Mouse (Mus musculus): Measurements from ENCODE around the gene Glod5. TPM values are rescaled to one million over a fixed set of nuclear protein-coding genes. Genes with fewer than 3 reads are reported as not detected.
"Not testable (repeated sequence)": the region's sequence is repeated elsewhere in the genome, so short reads cannot be mapped to it uniquely, and the experiment has no call there.

Glod5 gene
- total RNA-seq (2015) (not detected in 2 replicates), total RNA-seq (2017) (not detected in 2 replicates)

DNA sequence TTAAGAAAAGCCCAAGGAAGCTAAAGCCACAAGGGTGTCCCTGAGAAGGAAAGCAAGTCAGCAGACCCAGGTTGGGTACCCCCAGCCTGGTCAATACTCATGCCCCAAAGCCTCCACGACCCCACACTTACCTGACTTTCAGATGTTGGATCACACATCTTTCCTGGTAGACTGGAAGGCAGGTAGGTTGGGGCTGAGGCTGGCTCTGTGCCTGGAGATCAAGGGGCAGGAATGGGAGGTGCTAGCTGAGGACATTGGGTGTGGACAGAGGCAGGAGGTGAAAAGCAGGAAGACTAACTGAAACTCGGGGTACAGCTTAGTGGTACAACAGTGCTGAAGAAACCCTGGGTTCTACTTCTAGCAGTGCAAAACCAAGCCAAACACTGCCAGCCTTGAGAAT, at the start of gene Glod5:
Gene Glod5, minus strand, starts transcription at position 207 of the 400 bp plus-strand sequence.
- no peak for ATAC-seq (replicated peaks; ENCODE audit: poor library complexity)

DNA sequence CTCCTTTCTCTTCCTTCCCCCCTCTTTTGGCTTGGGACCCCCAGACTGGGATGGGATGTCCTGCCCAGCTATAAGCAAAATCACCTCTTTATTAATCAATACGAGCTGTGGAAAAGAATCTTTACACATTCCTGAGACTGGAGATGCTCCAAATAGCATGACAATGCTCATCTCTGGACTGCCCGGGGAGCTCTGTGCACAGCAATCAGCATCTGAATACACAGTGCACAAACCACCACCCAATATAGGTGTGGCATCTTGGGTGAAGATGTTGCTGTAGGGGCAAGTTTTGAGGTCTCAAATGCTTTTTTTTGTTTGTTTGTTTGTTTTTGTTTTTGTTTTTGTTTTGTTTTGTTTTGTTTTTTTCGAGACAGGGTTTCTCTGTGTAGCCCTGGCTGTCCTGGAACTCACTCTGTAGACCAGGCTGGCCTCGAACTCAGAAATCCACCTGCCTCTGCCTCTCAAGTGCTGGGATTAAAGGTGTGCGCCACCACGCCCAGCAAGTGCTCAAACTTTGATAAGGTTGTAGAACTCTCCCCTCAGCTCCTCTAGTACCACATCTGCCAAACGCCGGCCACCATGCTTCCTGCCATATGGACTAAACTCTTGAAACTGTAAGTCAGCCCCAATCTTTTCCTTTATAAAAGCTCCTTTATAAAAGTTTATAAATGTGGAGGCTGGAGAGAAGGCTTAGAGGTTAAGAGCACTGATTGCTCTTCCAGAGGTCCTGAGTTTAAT, 32.9 kb upstream of the Glod5 start:
- ATAC-seq (replicated peaks; ENCODE audit: poor library complexity), result not testable (repeated sequence)

DNA sequence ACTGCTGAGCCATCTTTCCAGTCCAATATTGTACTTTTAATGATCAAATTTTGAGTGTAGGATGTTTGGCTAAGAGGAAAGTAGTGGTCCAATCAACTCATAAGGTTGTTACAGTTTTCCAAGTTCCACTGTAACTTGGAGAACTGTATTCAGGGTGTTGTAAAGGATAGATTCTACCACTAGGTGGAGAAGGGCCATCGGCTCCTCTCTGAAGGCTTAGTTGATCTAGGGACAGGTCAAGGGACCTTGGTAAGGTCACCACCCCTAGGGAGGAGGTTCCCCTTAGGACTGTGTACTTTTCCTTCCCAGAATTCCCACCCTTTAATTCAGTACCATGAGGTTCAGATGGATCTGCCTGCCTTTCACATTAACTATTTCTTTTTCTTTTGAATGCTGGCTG, 14.7 kb upstream of the Glod5 start:
- ATAC-seq (replicated peaks; ENCODE audit: poor library complexity), result peak; percentile 66

DNA sequence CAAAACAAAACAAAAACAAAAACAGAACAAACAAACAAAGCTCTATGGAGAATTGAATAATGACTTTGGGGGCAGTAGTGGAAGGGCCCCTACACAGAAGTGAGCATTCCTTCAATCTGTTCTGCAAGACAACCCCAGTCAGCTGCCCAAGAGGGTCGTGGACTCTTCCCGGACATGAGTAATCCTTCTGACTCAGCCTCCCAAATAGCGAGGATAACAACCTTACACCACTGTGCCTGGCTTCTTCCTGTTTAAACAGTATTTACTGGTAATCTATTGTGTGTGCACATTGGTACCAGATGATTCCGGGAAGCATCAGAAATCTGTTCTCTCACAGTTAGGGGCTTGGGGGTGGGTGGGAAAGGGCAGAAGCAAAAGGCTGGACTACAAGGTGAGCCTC, 8.5 kb upstream of the Glod5 start:
- no peak for ATAC-seq (replicated peaks; ENCODE audit: poor library complexity)

DNA sequence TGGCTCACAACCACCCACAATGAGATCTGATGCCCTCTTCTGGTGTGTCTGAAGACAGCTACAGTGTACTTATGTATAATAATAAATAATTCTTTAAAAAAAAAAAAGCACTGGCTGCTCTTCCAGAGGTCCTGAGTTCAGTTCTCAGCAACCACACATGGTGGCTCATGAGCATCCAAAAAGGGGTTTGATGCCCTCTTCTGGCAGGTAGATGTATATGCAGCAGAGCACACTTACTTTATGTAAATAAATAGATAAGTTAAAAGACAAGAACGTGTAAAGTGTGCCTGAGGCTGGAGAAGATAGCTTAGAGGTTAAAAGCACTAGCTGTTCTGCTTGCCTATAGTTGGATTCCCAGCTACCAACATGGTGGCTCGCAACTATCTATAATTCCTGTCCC, 6.5 kb upstream of the Glod5 start:
- ATAC-seq (replicated peaks; ENCODE audit: poor library complexity), result no peak

DNA sequence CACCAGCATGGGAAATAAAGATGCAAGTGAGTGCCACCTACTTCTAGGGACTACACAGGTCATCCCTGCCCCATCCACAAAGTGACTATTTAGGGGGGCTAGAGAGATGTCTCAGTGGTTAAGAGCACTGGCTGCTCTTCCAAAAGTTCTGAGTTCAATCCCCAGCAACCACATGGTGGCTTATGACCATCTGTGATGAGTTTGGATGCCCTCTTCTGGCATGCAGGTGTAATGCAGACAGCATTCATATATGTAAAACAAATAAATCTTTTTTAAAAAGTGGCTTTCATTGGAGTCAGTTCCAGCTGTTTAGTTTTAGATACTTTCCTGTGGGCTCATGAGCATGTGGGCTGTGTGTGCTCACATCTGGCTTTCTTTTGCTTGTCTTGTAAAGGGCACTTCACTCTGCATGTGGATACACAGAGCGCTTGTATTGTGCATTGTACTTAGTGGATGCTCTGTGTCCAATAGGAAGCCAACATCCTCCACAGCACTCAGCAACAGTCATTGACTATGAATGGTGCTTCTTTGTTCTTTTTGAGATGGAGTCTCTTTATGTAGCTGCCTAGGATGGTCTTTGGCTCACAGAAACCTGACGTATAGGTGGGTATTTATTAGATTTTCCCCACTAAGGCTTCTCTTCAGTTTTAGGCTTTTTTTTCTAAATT, 2.0 kb upstream of the Glod5 start:
- ATAC-seq (replicated peaks; ENCODE audit: poor library complexity), result peak; percentile 54; the same call in 1 of the 2 replicates

DNA sequence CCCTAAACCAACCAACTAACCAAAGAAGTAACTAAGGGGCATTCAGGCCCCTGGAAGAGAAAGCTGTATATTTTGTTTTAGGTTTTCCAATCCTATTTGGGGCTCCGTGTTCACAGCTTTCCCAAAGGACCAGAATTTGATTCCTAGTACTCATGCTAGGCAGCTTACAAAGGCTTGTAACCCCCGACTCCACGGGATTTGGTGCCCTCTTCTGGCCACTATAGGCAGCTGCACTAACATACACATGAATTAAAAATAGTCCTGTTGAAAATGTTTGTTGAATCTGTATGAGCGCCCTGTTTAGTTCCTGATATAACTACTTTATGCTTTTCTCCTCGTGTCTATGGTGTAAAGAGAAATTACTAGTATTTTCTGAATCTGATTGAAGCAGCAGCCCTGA, 1.1 kb downstream of the Glod5 start:
- peak; percentile 77 for ATAC-seq (replicated peaks; ENCODE audit: poor library complexity)

DNA sequence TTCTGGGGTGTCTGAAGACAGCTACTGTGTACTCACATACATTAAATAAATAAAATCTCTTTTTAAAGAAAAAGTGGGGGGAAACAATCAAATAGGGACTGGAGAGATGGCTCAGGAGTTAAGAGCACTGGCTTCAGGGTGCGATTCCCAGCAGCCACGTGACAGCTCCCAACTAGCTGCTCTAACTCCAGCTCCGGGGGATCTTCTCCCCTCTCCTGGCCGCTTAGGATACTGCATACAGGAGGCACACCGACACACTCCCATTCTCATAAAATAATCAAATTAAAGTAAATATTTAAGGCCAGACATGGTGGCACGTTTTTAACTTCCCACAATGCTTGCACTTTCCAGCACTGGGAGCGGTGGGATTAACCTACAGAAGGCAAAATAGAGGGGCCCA, 2.6 kb downstream of the Glod5 start:
- ATAC-seq (replicated peaks; ENCODE audit: poor library complexity), result peak; percentile 83

DNA sequence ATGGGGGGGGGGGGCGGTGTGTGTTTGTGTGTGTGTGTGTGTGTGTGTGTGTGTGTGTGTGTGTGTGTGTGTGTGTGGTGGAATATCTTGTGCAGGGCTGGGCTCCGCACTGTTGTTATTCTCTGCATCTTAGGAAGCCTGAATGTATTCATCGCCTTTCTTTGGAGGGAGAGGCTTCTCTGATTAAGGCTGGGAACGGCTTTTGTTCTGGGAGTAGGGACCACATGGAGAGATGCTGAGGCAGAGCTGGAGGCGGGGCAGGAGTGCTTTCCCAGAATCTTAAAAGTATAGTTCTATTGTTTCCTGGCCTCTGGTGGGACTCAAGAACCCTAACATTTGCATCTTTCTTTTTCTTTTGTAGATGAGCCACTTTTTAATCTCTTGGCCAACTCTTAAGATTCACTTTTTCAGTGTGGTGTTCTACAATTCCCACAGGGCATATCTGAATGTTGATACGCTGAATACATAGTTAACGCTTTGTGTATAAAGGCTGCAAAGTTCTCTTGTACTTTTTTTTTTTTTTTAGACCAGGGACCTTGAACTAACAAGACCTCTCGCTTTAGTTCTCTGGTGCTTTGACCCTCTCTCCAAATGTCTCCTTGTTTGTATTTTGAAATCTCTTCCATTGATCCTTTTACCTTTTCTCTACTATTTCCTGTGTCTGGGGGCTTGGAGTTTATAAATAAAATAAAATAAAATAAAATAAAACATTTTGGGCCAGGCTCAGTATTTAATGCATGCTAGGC, 4.5 kb downstream of the Glod5 start:
- ATAC-seq (replicated peaks; ENCODE audit: poor library complexity), result no peak

DNA sequence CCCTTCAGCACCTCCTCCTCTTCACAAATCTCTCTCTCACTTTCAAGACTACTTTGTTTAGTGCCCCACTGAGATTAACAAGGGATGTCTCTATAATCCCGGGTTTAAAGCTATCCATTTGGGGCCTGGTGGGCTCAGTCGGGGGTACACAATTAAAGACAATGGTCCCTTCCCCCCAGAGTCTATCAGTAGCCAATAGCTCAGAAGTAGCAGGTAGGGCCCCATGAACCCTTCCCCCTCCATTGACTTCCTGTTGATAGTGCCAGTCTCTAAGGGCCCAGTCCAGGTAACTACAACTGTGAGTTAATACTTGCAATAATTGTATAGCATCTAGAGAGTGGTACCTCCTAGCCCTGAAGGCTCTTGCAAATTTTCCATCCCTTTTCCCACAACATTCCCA, 5.1 kb downstream of the Glod5 start:
- no peak for ATAC-seq (replicated peaks; ENCODE audit: poor library complexity)

DNA sequence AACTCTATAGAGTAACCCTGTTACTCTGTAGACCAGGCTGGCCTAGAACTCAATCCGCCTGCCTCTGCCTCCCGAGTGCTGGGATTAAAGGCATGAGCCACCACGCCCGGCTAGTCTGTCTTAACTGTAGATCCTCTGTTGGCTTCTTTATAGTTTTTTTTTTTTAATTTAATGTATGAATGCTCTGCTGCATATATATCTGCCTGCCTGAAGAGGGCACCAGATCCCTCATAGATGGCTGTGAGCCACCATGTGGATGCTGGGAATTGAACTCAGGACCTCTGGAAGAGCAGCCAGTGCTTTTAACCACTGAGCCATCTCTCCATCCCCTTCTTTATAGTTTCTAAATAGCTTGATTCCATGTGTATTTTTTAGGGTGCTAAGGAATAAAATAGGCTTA, 8.9 kb downstream of the Glod5 start:
- not testable (repeated sequence) for ATAC-seq (replicated peaks; ENCODE audit: poor library complexity)

DNA sequence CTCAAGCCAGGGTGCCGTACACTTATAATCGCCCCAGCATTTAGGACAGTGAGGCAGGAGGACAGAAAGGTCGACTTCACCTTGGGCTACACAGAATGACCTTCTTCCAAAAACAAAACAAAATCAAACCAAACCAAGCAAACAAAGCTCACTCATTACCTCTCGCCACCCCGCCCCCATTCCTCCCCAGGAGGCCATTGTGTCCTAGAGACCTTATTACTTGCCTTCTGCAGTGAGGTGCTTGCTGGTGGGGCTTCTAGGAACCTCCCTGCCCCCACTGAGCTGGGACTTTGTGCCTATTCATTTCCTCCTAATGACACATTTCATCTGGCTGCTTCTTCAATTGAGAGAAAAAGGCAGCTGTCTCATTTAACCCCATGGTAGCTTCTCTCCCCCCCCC, 9.7 kb downstream of the Glod5 start:
- no peak for ATAC-seq (replicated peaks; ENCODE audit: poor library complexity)

DNA sequence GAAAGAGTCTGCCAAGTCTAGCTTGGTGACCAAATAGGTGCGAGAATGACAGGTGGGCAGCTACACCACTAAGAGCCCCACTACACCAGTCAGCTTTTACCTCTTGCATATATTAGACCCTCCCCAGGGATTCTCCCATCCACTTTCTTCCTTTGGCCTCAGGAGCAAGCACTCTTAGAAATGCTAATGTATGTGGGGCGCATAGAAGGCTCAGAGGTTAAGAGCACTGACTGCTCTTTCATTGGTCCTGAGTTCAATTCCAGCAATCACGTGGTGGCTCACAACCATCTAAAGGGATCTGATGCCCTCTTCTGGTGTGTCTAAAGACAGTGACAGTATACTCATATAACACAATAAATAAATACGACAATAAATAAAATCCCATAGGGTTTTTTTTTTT, 15.3 kb downstream of the Glod5 start:
- ATAC-seq (replicated peaks; ENCODE audit: poor library complexity), result no peak

DNA sequence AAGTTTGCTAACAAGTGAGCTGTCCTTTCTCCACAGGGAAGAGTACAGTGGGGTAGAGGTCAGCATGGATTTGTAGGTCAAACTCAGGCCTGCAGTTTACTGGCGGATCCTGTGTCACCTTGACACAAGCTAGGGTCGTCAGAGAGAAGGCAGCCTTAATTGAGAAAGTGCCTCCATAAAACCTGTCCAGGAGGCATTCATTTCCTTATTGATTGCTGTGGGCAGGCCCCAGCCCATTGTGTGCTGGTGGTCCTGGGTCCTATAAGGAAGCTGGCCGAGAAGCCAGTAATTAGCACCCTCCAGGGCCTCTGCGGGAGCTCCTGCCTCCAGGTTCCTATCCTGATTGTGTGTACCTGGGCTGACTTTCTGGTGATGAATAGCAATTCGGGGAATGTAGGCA, 16.3 kb downstream of the Glod5 start:
- no peak for ATAC-seq (replicated peaks; ENCODE audit: poor library complexity)

DNA sequence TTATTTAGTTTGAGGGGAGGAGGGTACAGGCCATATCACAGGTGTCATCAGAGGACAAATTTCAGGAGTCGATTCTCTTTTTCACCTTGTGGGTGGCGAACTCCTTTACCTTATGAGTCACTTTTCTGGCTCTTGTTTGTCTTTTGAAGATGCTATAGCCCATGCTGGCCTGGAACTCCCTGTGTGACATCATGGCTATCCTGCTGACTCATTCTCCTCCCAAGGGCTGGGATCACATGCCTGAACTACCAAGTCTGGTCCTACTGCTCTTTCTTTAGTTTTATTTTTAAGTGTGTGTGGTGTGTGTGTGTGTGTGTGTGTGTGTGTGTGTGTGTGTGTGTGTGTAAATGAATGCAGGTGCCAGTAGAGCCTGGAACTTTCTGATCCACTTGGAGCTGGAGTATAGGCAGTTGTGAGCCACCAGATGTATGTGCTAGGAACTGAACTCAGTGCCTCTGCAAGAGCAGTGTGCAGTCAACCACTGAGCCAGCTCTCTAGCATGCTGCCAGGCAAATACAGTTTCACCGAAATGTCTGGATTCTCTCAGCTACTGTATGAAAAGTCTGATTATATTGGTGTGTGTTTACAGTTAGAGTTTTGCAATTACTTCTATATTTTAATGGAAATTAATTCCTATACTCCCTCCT, 17.6 kb downstream of the Glod5 start:
- ATAC-seq (replicated peaks; ENCODE audit: poor library complexity), result no peak

DNA sequence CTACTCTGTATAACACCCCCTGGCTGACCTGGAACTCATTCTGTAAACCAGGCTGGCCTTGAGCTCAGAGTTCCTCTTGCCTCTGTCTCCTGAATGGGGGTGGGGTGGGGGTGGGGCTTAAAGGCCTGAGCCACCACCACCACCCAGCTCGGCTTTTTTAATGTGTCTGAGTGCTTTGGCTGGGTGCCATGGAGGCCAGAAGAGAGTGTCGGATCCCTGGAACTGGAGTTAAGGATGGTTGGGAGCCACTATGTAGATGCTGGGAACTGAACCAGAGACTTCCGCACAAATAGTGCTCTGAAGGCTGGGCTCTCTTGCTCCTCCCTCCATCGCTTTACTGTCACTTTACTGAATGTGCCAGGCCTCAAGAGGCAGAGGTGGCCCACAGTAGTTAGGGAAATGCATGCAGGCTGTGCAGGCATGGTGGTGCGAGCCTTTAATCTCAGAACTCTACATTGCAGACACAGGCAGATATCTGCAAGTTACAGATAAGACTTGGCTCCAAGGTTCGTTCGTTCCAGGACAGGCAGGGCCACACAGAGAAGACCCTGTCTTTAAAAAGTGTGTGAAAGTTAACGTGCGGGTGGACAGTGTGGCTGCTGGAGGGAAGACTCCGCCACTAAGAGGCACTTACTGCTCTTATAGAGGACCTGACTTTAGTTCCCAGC, 25.1 kb downstream of the Glod5 start:
- peak; percentile 96 for ATAC-seq (replicated peaks; ENCODE audit: poor library complexity)

DNA sequence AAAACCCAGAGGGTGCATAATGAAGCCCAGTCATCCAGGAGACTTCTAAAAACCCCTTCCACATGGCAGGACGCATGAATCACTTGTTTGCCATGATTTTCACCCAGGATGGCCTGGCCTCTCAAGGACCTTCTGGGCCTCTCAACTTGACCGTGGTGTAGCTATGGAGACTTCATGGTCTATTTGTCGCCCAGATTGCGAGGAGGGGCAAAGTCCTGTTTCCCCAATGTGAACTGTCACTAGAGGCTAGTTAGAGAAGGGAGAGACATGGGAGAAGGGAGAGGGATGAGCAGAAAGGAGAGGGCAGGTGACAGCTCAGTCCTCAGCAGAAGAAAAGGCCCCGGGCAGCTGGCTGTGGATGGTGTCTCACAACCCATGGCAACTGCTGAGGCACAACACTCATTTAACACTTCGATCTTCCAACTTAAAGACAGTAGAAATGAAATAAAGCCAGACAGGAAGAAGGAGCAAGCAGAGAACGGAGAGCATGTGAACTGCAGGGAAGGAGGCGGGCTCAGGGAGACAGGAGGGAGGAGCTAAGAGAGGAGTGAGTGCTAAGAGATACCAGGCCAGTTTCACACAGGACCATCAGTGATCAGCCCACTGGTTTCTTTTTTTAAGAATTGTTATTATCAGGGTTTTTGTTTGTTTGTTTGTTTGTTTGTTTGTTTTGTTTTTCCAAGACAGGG, 25.8 kb downstream of the Glod5 start:
- ATAC-seq (replicated peaks; ENCODE audit: poor library complexity), result peak; percentile 91

DNA sequence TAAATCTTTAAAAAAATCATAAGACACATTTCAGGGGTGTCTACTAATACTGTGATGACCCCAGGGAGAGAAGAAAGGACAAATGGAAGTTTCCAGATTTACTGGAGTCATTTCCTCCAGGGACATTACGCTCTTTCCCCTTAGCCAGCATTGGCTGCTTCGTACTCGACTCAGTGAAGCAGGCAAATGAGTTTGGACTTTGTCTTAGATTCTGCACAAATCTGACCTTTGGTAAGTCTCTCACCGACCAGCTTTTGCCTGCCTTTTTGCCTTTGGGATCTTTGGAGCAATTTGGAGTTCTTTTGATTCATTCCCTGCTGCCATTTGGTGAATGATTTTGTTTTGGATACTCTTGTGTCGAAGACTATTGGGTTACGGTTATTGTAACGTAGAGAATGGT, 36.9 kb downstream of the Glod5 start:
- no peak for ATAC-seq (replicated peaks; ENCODE audit: poor library complexity)

DNA sequence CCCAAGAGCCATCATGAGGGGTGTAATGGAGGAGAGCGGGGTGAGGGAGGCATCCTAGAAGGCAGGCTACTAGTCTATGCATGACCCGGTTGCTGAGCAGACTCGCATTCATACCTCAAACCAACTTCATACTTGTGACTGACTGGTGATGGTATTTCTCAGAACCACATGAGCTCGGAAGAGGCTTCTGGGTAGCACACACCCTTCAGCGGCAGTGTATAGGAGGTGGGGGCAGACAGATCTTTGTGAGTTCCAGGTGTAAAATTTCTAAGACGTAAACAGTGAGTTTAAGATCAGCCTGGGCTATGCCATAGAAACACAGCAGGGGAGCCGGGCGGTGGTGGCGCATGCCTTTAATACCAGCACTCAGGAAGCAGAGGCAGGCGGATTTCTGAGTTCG, 40.4 kb downstream of the Glod5 start, which contains the start of gene Gata1:
Gene Gata1, minus strand, starts transcription at position 180 of the 400 bp plus-strand sequence.
- ATAC-seq (replicated peaks; ENCODE audit: poor library complexity), result no peak

DNA sequence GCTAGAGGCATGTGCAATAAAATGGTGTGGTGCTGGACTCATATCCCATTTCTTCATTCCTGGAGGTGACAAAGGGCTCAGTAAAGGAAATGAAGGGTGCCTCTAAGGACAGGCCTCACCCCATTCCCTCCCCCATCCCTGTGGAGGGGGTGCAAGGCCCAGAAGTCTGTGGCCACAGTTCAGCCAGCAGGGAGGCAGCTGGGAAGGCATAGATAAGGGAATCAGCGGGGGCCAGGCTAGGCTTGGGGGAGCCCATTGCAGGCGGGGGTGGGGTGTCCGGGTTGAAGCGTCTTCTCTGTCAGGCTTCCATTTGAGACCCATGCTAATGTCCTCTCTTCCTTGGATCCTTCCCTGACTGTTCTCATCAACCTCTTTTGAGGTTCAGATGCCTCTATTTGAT, 47.0 kb downstream of the Glod5 start:
- ATAC-seq (replicated peaks; ENCODE audit: poor library complexity), result peak; percentile 87
